Mouse (Mus musculus): ENCODE results near the gene Ugt8a. TPM values are rescaled to one million over a fixed set of nuclear protein-coding genes. Genes with fewer than 3 reads are reported as not detected.

Gene Ugt8a
- under 1 TPM; 0.07 to 0.67 (median 0.39) TPM for total RNA-seq (2022)

DNA sequence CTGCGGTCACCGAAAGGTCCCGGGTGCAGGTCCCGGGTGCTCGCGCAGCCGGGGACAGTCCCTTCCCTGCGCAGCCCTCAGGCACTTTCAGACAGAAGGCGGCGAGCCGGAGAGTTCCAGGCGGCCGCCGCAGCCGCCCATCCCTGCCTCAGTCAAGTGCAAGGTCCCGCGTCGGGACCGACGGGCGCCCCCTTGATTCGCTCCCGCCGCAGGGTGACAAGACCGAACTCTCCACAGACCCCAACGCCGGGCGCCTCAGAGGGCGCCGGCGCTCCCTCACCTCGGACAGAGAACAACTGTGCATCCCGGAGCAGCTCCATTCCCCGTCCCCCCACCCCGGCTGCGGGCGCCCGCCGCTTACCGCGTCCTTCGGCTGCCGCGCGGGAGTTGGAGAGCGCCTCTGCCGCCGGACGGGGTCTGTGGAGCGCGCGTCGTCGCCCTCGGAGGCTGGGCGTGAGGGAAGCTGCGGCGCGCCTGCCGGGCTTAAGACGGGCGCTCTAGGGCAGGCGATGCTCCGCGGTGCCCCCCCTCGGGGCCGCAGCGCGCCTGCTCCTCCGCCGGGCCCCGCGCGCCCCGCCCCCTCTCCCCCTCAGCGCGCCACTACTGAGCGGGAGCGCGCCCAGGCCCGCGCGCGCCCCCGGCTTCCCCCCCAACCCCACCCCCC lies at the start of gene Ugt8a:
Gene Ugt8a (minus strand): TSS at position 528 of the 664 bp plus-strand sequence.
- no peak for DNase-seq (ENCODE audit: low spot score in 2 of 2)

DNA sequence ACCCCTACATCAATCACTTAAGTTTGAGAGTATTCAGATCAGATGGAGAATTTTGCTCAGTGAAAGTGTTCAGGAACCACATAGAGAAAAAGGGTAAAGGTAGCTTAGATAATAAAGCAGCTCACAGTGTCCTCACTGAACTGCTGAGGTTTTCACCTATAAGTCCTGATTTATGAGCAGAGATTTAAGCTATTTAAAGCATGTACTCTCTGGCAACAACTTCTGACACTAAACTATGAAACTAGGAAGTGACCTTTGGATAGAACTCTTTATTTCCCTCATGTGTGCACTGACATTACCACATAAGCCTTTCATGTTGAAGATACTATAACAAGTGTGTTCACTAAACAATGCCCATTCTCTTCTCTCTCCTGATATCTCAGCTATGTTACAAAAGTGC lies 48.2 kb upstream of the Ugt8a start:
- no peak for DNase-seq (ENCODE audit: low spot score in 2 of 2)

DNA sequence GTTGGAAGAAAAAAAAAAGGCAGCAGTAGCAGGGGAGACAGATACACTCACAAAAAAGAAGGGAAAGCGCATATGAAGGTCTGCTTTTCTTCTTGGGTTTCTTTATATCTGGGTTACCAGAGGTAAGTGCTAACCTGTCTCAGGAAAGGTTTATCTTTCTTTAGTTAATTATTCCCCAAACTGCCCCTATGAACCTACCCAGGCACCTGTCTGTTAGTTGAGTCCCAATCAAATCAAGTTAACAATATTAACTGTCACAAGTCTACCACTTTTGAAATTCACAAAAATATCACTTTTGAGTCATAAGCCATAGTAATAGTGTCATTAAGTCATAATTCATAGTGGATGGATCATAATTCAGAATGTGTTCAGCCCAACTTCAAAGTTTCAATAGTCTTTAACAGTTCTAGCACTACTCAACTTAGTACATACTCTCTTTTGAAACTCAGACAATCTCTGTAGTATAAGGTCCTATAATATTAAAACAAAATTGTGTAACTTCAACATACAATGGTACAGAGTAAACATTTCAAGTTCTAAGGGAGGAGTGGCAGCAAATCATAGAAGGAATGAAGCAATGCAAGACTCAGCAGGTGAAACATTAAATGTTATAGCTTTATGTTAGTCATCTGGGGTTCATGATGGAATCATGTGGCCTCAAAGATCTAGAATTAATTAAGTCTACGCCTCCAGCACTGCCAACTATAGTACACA lies 45.4 kb upstream of the Ugt8a start:
- DNase-seq (ENCODE audit: low spot score in 2 of 2) = no peak

DNA sequence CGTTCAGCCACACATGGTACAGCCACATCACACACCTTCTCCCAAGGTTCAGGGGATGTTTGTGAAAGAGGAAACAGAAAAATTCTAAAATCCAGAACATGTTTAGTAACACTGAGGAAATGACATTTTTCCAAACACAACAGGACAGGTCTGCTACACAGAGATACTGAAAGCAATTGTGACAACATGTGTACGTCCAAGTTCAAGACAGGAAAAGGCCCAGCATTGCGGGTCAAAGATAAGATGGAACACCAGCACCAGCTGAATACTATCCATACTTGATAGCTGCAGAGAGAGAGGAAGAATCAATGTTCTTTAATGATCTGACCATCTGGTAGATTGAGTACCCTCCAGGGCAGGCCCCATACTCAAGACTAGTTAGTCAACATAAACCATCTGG lies 41.1 kb upstream of the Ugt8a start:
- DNase-seq (ENCODE audit: low spot score in 2 of 2) = no peak

DNA sequence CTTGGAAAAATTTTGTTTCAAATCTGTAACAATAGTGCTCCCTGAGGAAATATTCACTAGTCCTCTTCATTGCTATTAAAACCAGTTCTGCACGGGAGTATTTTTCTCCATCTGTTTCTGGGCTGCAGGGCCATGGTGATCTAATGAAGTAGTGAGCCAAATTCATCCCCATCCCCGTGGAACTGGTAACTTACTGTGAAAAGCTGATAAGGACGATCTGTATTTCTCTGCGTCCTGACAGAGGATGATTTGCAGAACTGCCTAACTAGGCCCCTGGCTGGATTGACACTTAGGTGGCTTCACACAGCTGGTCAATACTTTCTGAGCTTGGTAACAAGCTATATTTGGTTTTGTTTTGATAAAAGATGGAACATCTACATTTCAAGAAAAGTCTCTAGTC lies 37.5 kb upstream of the Ugt8a start:
- no peak for DNase-seq (ENCODE audit: low spot score in 2 of 2)

DNA sequence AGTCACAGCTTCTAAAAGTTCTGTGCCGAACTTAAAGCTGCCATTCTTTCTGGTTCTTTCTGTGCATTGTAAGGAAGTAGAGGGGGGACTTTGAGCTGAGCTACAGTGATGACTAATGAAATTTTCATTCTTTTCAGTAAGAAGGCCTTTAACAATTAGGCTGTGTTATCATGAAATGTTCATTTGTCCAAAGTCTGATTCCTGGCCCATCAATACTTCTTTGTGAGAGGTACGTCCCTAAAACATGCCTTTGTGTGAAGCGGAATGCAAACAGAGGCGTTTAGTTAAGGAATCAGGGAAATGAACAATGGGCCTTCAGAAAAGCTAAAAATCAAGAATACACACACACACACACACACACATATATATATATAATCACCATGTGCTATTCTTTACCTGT lies 31.0 kb upstream of the Ugt8a start:
- no peak for DNase-seq (ENCODE audit: low spot score in 2 of 2)

DNA sequence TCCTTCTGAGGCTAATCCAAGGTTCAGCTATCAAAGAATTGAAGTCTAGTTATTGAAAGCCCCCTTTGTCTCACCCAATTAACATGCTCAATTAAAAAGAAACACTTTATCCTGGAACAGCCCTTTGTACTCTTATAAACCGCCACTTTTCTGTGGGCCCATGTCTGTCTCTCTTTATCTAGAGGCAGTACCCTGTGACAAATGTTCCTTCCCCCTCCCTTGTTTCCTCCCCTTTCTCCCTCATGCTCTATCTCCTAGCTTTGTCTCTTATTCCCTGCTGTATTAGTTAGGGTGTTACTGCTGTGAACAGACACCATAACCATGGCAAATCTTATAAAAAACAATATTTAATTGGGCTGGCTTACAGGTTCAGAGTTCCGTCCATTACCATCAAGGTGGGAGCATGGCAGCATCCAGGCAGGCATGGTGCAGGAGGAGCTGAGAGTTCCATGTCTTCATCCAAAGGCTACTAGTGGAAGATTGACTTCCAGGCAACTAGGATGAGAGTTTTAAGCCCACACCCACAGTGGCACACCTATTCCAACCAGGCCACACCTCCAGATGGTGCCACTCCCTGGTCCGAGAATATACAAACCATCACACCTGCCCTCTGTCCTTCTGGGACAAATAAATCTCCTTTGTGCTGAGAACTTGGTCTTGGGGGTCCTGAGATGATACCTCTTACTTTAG lies 17.9 kb upstream of the Ugt8a start:
- no peak for DNase-seq (ENCODE audit: low spot score in 2 of 2)

DNA sequence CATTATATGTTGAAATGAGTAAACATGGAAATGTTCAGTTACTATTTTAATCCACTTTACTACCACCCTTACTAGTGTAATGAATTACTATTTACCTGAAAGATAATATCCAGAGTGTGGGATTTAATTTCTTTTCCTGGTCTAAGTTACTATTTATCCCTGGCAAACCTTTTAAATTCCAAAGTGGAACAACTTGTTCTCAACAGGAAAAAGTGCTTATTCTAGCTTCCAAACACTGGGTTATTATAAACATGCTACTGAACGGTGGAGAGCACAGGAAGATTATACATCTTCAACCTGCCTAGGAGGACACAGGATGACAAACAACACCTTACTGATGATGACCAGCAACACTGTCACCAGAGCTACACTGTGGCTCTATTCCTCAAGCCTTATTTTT lies 16.5 kb upstream of the Ugt8a start:
- no peak for DNase-seq (ENCODE audit: low spot score in 2 of 2)

DNA sequence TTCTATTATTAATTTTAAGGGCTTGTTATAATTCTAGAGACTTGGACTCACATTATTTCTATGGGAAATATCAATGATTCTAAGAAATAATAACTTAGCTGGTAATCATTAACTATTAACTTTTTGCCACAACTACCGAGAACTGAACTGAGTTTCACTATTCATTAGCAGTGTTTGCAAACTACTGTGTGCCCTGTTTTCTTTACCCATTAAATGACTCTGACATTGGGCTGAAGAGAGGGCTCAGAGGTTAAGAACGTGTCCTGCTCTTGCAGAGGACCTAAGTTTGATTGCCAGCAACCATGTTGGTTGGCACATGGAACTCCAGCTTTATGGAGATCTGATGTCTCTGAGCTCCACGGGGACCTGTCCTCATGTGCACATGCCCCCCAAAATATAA lies 2.4 kb upstream of the Ugt8a start:
- DNase-seq (ENCODE audit: low spot score in 2 of 2) = no peak

DNA sequence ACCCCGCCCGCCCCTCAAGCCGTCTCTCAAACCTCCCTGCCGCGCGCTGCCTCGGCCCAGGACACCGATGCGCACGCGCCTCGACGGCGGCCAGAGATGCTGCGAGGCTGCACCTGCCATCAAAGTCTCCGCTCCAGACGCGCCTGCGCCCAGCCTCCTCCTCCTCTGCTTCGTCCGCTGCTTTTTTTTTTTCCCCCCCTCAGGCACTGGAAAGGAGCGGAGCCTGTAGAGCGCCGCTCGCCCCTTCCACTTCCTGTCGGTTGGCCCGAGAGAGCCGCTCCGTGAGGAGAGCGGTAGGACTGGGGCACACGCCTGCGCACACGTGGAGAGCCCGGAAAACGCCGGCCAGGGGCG lies 314 bp upstream of the Ugt8a start:
- no peak for DNase-seq (ENCODE audit: low spot score in 2 of 2)

DNA sequence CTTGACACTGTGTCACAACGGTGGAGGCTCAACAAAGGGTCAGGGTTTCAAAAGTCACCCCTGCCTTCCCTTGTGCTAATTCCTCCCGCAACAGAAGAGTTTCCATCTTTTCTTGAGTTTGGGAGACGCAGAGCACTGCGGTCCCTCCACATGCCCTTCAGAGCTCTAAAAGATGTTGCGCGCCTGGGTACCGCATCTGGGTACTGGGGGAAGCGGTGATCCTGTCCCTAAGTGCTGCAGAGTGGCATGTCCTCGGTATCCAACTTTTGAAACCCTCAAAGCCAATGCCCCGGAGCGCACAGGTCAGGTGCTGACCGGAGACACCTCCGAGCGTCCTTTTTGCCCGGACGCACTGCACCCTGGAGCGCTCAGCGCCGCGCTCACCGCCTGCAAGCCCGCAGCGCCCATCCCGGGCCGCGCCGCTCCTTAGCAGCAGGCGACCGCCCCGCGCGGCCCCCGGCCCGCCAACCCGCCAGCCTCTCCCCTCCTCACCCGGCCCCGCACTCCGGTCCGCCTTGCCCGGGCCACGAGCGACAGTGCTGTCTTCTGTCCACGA lies 805 bp downstream of the Ugt8a start:
- no peak for DNase-seq (ENCODE audit: low spot score in 2 of 2)

DNA sequence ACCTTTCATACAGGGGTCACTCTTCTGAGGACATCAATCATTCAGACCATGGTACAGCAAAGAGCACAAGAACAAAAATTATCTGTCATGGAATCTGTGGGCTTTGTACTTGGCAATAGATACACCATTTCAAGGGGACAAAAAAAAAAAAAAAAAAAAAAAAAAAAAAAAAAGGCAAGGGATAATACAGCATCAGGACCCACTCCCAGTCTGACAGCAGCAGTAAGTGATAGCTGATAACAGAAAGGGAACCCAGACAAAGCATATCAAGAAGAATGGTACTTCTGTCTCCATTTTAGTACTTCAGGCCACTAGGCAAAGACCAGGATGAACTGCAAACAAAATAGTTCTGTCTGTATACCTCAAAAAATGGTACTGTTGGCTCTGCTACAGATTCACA lies 2.6 kb downstream of the Ugt8a start:
- DNase-seq (ENCODE audit: low spot score in 2 of 2) = no peak

DNA sequence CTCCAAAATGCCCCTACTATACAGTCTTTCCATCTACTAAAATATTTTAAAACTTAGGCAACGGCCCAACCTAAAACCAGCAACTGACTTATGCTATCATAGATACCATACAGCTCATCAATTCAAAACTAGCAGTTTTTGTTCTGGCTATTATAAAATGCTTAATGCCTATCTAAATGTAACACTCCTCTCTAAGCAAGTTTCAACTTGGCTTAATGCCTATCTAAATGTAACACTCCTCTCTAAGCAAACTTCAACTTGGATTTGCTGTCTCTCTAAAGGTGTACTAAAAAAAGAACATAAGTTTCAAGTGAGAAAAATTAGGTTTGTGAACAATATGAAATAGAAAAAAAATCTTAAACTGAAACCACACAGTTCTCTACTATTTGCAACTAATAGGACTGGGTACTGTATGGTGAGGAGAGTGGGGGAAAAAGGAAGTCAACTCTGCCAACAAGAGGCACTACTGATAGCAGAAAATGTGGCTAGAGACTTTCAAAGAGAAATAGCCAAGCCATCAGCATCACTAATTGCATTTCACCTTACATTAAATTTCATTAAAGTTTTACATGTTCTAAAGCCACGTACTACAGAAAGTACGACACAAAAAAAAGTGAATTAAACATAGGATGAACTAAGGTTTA lies 5.7 kb downstream of the Ugt8a start:
- DNase-seq (ENCODE audit: low spot score in 2 of 2) = no peak

DNA sequence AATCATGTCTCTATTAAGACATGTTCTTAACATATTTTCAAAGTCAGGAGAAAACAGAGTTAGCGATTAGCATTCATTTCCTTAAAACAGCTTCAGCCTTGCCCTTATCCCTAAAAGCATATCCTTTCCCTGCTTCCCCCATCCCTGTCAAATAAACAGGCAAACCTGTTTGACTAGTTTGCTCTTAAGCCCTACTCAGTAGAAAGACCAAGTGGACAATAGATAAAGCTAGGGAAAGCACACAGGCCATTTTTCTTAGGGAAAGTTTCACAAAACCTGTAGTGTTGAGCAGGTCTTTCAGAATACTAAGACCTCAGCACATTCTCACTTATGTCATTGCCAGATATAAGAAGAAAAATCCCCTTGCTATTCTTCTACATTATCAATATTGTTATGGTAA lies 7.4 kb downstream of the Ugt8a start:
- DNase-seq (ENCODE audit: low spot score in 2 of 2) = no peak

DNA sequence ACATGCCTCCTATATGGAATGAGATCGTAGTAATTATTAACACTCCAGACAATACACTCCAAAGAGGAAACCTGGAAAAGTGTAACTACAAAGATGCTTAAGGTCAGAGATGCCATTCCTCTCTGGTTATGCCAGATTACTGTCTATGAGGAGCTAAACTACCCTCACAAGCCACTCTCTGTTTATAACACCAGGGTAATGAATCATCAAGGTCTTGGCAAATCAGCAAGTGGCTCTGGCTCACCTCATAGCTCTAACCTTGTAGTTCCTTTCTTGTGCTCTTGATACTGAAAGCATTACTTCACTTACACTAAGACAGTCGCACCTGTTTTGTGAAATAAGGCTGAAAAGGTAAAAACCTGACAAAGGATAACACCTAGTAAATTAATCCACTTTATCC lies 17.5 kb downstream of the Ugt8a start:
- DNase-seq (ENCODE audit: low spot score in 2 of 2) = no peak

DNA sequence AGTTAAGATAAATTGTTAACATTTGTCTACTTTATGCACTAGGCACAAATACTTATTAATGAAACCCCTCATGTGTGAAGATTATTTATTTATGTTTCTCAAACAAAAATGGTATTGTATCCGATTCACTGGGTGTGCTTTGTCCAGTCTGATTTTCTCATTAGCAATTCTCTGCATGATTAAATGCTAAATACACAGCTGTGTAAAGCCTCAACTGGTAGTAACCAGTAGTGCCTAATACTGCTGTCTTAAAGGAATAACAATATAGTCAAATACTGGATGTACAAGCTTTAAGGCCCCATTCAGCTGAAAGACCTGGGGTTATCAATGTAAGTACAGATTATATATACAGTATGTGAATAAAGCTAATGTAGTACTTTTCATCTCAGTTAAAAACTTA lies 39.4 kb downstream of the Ugt8a start:
- DNase-seq (ENCODE audit: low spot score in 2 of 2) = no peak

DNA sequence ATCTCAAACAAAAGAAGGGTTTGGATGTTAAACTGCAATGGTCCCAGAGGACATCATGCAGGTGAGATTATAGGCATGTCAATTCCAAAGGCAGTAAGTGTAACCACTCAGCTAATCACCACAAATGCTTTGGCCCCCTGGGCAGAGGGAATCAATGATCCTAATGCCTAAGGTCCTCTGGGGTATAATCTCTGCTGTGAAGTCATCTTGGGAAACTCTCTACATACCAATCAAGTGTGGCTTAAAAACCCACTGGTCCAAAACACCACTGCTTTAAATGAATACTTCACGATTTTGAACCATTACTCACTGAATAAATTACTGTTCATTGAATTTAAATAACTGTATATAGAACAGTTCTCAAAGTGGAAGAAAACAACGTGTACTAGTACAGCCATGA lies 51.3 kb downstream of the Ugt8a start:
- DNase-seq (ENCODE audit: low spot score in 2 of 2) = no peak

DNA sequence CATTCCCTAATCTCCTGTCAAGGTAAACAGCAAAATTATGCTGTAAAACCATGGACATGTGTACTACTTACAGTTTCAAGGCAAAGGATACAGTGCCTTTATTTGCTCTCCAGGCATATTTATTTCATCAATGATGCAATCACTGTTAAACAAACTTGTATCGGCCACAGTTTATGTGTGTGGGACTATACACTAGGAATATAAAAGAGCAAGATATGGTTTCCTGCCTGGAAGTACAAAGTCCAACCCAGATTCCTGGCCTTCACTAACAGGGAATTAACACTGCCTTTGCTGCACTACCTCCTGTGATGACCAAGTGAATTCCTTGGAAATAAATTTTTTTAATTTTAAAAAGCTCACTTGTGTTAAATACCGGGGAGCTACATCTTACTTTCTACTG lies 53.5 kb downstream of the Ugt8a start:
- DNase-seq (ENCODE audit: low spot score in 2 of 2) = no peak

DNA sequence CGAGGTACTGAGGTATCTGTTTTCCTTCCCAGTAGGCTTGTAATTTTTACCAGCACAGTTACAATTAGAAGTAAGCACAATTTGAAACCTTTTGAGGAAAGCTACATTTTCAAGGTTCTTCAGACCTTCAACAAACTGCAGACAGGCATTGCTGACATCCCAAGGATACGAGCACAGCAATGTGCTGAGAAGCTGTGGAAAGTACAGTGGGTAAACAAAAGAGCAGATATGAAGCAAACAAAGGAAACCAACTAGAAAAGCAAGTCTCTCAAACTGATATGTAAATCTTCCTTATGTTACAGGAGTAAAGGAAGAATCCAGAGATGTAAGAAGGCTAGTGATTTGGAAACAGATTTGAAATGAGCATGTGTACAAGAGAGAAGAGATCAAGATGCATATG lies 54.0 kb downstream of the Ugt8a start:
- DNase-seq (ENCODE audit: low spot score in 2 of 2) = no peak

DNA sequence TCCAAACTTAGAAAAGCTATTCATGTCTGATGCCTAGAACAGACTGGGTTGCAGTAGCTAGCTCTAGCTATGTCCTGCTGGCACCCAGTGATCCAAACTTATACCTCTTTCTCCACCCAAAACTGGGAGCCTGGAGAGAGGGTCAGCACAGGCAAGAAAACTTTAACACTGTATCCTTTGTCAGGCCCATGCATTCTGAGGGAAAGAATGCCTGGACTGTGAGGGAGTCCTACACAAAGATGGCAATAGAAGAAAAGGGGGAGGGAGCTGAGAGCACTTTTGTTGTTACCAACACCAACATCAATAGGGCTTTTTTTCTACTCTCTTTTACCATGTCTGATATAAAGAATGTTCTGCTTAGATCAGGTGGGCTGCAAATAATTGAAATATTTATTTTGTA lies 55.4 kb downstream of the Ugt8a start:
- DNase-seq (ENCODE audit: low spot score in 2 of 2) = no peak

DNA sequence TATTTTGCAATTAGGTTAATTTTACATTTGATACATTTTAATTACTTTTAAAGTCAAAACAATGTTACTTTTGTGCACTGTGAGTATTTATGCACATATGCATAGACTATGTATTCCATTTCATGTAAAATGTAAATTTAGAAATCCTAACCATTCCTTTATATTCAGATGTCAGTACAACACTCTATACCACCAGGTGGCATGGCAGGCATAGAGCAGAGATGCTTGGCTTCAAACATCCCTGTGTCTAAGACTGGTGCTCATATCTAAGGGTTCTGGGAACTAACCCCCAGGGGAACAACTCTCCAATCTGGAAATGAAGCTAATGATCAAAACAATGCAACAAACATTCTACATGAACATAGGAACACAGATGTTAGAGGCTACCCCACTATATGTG lies 56.6 kb downstream of the Ugt8a start:
- DNase-seq (ENCODE audit: low spot score in 2 of 2) = no peak

DNA sequence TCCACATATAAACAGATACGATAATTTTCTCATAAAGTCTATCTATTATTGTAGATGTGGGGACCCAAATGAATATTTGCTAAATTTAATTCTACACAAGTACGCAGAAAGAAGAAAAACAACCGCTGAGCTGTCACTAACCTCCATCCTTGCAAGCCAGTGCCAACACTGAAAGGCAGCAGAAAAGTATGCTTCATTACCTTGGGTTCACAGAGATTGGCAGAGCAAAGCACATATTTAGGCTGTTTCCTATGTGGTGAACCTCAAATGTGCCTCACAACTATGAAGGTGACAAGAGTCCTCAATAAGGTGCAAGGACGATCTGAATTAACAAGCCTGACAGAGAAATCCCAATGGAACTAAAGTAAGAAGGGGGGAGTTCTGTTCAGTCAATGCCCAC lies 64.0 kb downstream of the Ugt8a start:
- DNase-seq (ENCODE audit: low spot score in 2 of 2) = no peak

All from gastrocnemius, adult 8-10 months (tissue).